Mouse (Mus musculus) stomach, postnatal 0 days (tissue): Measurements from ENCODE around the gene Med10. TPM values are rescaled to one million over a fixed set of nuclear protein-coding genes. Genes with fewer than 3 reads are reported as not detected.

Experiments
- ATAC-seq: fragments of 200-750 bp; cut with Nextera tagmentation; 2 replicates; pipeline ENCODE4 v1.8.0; 2017; ENCODE audit not compliant: low FRiP score, low TSS enrichment
- DNase-seq: peaks from one replicate; pipeline ENCODE4 v3.0.0-alpha.2; 2016; ENCODE audit warnings: low spot score
- H3K27ac ChIP-seq: fragments of 300-500 bp; sonication (generic); replicated peaks from 2 replicates; pipeline ENCODE4 v1.5.1; 2014; ENCODE audit warnings: mild to moderate bottlenecking, control low read depth
- H3K27me3 ChIP-seq: fragments of 300-500 bp; sonication (generic); 2 replicates; pipeline ENCODE4 v1.6.1; 2014; ENCODE audit warnings: low read length; ENCODE audit not compliant: control insufficient read depth, insufficient read depth
- H3K36me3 ChIP-seq: fragments of 300-500 bp; sonication (generic); 2 replicates; pipeline ENCODE4 v1.6.1; 2014; ENCODE audit warnings: low read length, mixed read lengths; ENCODE audit not compliant: control insufficient read depth, insufficient read depth
- H3K4me1 ChIP-seq: fragments of 300-500 bp; sonication (generic); replicated peaks from 2 replicates; pipeline ENCODE4 v1.6.1; 2014; ENCODE audit warnings: antibody characterized with exemption; ENCODE audit not compliant: control insufficient read depth, insufficient read depth
- H3K4me2 ChIP-seq: fragments of 300-500 bp; sonication (generic); replicated peaks from 2 replicates; pipeline ENCODE4 v1.6.1; 2014; ENCODE audit warnings: low read depth, mild to moderate bottlenecking, control low read depth, moderate library complexity
- H3K4me3 ChIP-seq: fragments of 300-500 bp; sonication (generic); 2 replicates; pipeline ENCODE4 v1.5.1; 2014; ENCODE audit warnings: low read depth, low read length, control low read depth
- H3K9ac ChIP-seq: fragments of 300-500 bp; sonication (generic); 2 replicates; pipeline ENCODE4 v1.6.1; 2014; ENCODE audit warnings: mild to moderate bottlenecking, low read length, control low read depth, mixed read lengths
- H3K9me3 ChIP-seq: fragments of 300-500 bp; sonication (generic); 2 replicates; pipeline ENCODE4 v1.6.1; 2016; ENCODE audit warnings: low read length; ENCODE audit not compliant: control insufficient read depth
- CTCF ChIP-seq: IDR thresholded peaks from 2 replicates; pipeline ENCODE4 v1.5.1; 2016; ENCODE audit warnings: antibody characterized with exemption, low read depth, mild to moderate bottlenecking, moderate library complexity
- EP300 ChIP-seq: optimal IDR thresholded peaks from 2 replicates; pipeline ENCODE3; 2016; ENCODE audit warnings: antibody characterized with exemption
- WGBS: fragments of 180-500 bp; shearing (Covaris S2); extraction: QIAGEN DNeasy Blood & Tissue Kit; methylation state at CpG from one replicate; pipeline ENCODE4 v1.1.7; 2014; 5-methylcytosine and 5-hydroxymethylcytosine counted together
- polyA plus RNA-seq: library from polyadenylated mRNA; unstranded; fragments of >200 nt; fragmentation: Nextera tagmentation; extraction: Ambion mirVana; gene quantifications from 2 replicates; pipeline ENCODE4 v1.2.1, GENCODE M21; 2015

Gene Med10
- polyA plus RNA-seq, 1 experiment from 2014 or later: 102 TPM

DNA sequence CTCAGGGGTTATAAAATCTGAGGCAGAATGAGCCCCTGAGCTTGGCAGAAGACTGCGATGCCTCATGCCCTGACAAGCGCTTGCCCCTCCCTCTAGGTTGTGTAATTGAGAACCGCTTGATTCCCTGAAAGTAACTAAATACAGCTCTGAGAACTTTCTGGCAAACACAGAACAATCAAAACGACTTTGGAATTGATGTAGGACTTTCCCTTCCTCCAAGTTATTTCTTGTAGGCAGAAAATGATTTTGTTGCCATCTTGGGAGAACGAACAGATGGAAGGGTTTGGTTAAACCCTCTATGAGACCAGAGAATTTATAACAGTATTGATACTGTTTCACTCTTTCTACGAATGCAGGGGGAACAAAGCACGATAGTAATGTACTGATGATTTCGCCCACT, 62.7 kb downstream of the Med10 start:
- ATAC-seq (no peak), DNase-seq (no peak)
- H3K9ac ChIP-seq: no peak overlapping the region
- TF ChIP-seq EP300 (no peak), CTCF (no peak)
- no peak overlapping the region for H3K4me2 ChIP-seq
- no peaks in the 10 kb centered on the region for H3K4me1 ChIP-seq
- 64% methylated on average over 8 of the region's 8 CpGs for WGBS
- no peaks in the 10 kb centered on the region for H3K36me3 ChIP-seq
- no peaks in the 10 kb centered on the region; the same call in 1 of the 2 replicates for H3K27me3 ChIP-seq
- no peak overlapping the region for H3K27ac ChIP-seq
- H3K9me3 ChIP-seq: no peaks in the 10 kb centered on the region
- H3K4me3 ChIP-seq: no peak overlapping the region

Other genes with a start within 250 kb of the Med10 start
- 27.8 and 29.4 TPM in 2 replicates for gene Srd5a1, start 191.0 kb upstream of the Med10 start, polyA plus RNA-seq
- gene Ube2ql1, start 62.5 kb upstream of the Med10 start, polyA plus RNA-seq: 0.10 and 0.11 TPM in 2 replicates